Mouse (Mus musculus): ENCODE measurements around the gene Rpl36-ps4. TPM values are rescaled to one million over a fixed set of nuclear protein-coding genes. Genes with fewer than 3 reads are reported as not detected.
"Not testable (repeated sequence)": the region's sequence is repeated elsewhere in the genome, so short reads cannot be mapped to it uniquely, and the experiment has no call there.

Rpl36-ps4 gene
- polyA plus RNA-seq, 1 experiment from 2014 or later, result not detected

DNA sequence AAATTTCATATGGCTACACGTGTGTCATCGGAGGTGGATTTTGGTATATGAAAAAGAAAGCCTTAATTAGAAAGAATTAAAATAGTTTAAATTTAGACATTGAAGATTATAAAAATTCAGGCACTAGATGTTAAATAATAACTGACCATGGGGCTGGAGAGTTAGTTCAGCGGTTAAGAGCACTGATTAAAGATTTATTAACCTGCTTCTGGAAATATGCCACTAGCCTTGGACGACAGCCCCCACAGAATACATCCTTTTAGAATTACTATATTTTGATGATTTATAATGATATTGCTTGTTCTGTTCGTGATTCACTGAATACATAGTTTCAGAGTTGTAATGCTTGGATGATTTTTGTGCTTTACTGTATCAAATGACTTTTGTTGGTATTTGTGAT is 39.2 kb downstream of the Rpl36-ps4 start:
- ATAC-seq (ENCODE audit: low FRiP score, low TSS enrichment); H3K9ac ChIP-seq (ENCODE audit: low read depth, low read length); H3K4me1 ChIP-seq (ENCODE audit: control insufficient read depth, insufficient read depth, low read length); H3K4me2 ChIP-seq (replicated peaks; ENCODE audit: low read depth, low read length); H3K27me3 ChIP-seq (ENCODE audit: control insufficient read depth, insufficient read depth, low read length); H3K27ac ChIP-seq (ENCODE audit: low read depth, low read length); H3K36me3 ChIP-seq (ENCODE audit: control insufficient read depth, insufficient read depth, low read length); H3K9me3 ChIP-seq (ENCODE audit: control insufficient read depth, low read length); H3K4me3 ChIP-seq (ENCODE audit: low read length): not testable (repeated sequence)
- WGBS, result 74% methylated on average over 5 of the region's 5 CpGs

- ATAC-seq (ENCODE audit: low FRiP score, low TSS enrichment), result no peak
- no peaks in the 10 kb centered on the region for H3K4me1 ChIP-seq (ENCODE audit: control insufficient read depth, insufficient read depth, low read length)
- 89% methylated on average over 13 of the region's 14 CpGs for WGBS
Measured at GRCm38 (mm10) chr17:87963081-87964075, 42.6 kb downstream of the Rpl36-ps4 start.

DNA sequence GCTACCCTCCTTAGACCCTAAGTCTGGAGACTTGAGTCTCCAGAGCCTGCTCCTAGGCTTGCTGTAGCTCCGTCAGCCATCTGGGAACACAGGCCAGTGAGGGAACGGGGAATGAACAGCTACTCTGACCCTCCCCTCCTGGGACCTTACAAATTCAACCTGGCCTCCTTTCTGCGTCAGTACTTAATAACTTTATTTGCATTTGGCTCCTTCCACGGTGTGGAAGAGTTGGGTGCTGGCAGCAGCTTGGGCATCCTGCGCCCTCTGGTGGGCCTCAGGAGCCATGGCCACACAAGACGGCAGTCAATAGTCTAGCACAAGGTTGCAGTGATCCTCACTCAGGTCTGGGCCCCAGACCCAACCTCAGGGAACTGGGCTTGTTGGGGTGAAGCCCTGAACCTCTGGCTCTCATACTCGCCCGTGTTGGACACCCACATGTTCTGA is 47.7 kb downstream of the Rpl36-ps4 start:
- not testable (repeated sequence) for H3K27ac ChIP-seq (ENCODE audit: low read depth, low read length); H3K4me2 ChIP-seq (replicated peaks; ENCODE audit: low read depth, low read length); H3K9me3 ChIP-seq (ENCODE audit: control insufficient read depth, low read length); H3K4me3 ChIP-seq (ENCODE audit: low read length); H3K27me3 ChIP-seq (ENCODE audit: control insufficient read depth, insufficient read depth, low read length); H3K4me1 ChIP-seq (ENCODE audit: control insufficient read depth, insufficient read depth, low read length); H3K9ac ChIP-seq (ENCODE audit: low read depth, low read length); H3K36me3 ChIP-seq (ENCODE audit: control insufficient read depth, insufficient read depth, low read length)
- peak; percentile 76 for ATAC-seq (ENCODE audit: low FRiP score, low TSS enrichment)
- WGBS, result 55% methylated on average over 5 of the region's 8 CpGs

More at GRCm38 (mm10) chr17:87963081-87964075, 42.6 kb downstream of the Rpl36-ps4 start:
- Histone ChIP-seq H3K27ac (ENCODE audit: low read depth, low read length) (no peak overlapping the region), H3K9me3 (ENCODE audit: control insufficient read depth, low read length) (0 out of 2 replicates have a peak, but pooled peaks cover 3% of the 10 kb centered on the region), H3K36me3 (ENCODE audit: control insufficient read depth, insufficient read depth, low read length) (no peaks in the 10 kb centered on the region), H3K4me2 (replicated peaks; ENCODE audit: low read depth, low read length) (no peak overlapping the region), H3K27me3 (ENCODE audit: control insufficient read depth, insufficient read depth, low read length) (no peaks in the 10 kb centered on the region), H3K9ac (ENCODE audit: low read depth, low read length) (no peak overlapping the region), H3K4me3 (ENCODE audit: low read length) (no peak overlapping the region)

Other genes starting within 250 kb of the Rpl36-ps4 start
- 52.3 and 69.1 TPM in 2 replicates for gene Msh2, start 248.6 kb upstream of the Rpl36-ps4 start, polyA plus RNA-seq (2014; fragmentation: Nextera tagmentation; extraction: Ambion mirVana)
- not detected in 2 replicates for gene Kcnk12, start 123.0 kb upstream of the Rpl36-ps4 start, polyA plus RNA-seq (2014; fragmentation: Nextera tagmentation; extraction: Ambion mirVana)
- 35.6 and 70.6 TPM in 2 replicates for gene Msh6, start 54.1 kb downstream of the Rpl36-ps4 start, polyA plus RNA-seq (2014; fragmentation: Nextera tagmentation; extraction: Ambion mirVana)
- 26.7 and 28.0 TPM in 2 replicates for gene Fbxo11, start 144.3 kb downstream of the Rpl36-ps4 start, polyA plus RNA-seq (2014; fragmentation: Nextera tagmentation; extraction: Ambion mirVana)

All from kidney, embryonic 14.5 days (tissue).